Mouse (Mus musculus): ENCODE data around the gene H3f3a.

- TF ChIP-seq CTCF (IDR thresholded peaks at IDR 0.05; ENCODE audit: low read depth): no peak
- no peak for TF ChIP-seq EP300 (IDR thresholded peaks at IDR 0.05; ENCODE audit: low read depth)
These were observed 57.0 kb downstream of the H3f3a start for GRCm38 (mm10) chr1:180756711-180757110.
